Mouse (Mus musculus) CD4-positive naive resting alpha-beta T cell, adult 76 days (primary cell): Measurements from ENCODE around the gene Ogt. TPM values are rescaled to one million over a fixed set of nuclear protein-coding genes. Genes with fewer than 3 reads are reported as not detected.

Experiments
- total RNA-seq: library from RNA; stranded (reverse); gene quantifications from one replicate; pipeline ENCODE4 v1.2.4, GENCODE M21; 2023

Ogt gene
- total RNA-seq = 209 TPM

GRCm38 (mm10) chrX:101639741-101640166, at the start of gene Ogt:
Ogt (plus strand) TSS chrX:101640060.

GRCm38 (mm10) chrX:101733828-101734319, 94.0 kb downstream of the Ogt start, which contains the start of gene Cxcr3:
Cxcr3 (minus strand) TSS chrX:101734269.

Other genes starting within 250 kb of the Ogt start
- 25.7 TPM for gene Zmym3, start 219.2 kb upstream of the Ogt start, total RNA-seq
- 228 TPM for gene Nono, start 210.7 kb upstream of the Ogt start, total RNA-seq
- gene Itgb1bp2, start 191.0 kb upstream of the Ogt start, total RNA-seq = 4.0 TPM
- gene Taf1, start 107.3 kb upstream of the Ogt start, total RNA-seq = 50.5 TPM
- gene Cxcr3, start 94.2 kb downstream of the Ogt start, total RNA-seq = 2.1 TPM
- not detected for gene Gm4779, start 154.4 kb downstream of the Ogt start, total RNA-seq
- not detected for gene 8030474K03Rik, start 154.6 kb downstream of the Ogt start, total RNA-seq
- gene Nhsl2, start 209.3 kb downstream of the Ogt start, total RNA-seq = 2.2 TPM